Mouse (Mus musculus) gastrocnemius, postnatal 25 days (tissue): ENCODE measurements at regions not wholly inside any gene's neighbourhood (a gene's known extent, or its start where the extent isn't known, plus 50 kb on each side); places are given as distances from the start of the nearest gene placed in this dataset.

Experiments used
- DNase-seq: peaks from one replicate; pipeline ENCODE4 v3.0.0; 2022

GRCm38 (mm10) chr19:15647313-15647712 is 299.8 kb downstream of the Psat1 start:
- no peak for DNase-seq

- DNase-seq: no peak
Measured at GRCm38 (mm10) chr19:15644786-15645185, 302.4 kb downstream of the Psat1 start.

- DNase-seq: no peak
Measured at GRCm38 (mm10) chr19:15617233-15617915, 329.8 kb downstream of the Psat1 start.

GRCm38 (mm10) chr19:15614648-15615561 is 332.2 kb downstream of the Psat1 start:
- DNase-seq: no peak

- DNase-seq: no peak
Measured at GRCm38 (mm10) chr19:15611137-15611758, 335.9 kb downstream of the Psat1 start.

GRCm38 (mm10) chr19:15606440-15606839 is 340.7 kb downstream of the Psat1 start:
- DNase-seq: no peak

GRCm38 (mm10) chr19:15592821-15593220 is 354.3 kb downstream of the Psat1 start:
- DNase-seq: no peak

- DNase-seq: no peak
Measured at GRCm38 (mm10) chr19:15583782-15584693, 363.1 kb downstream of the Psat1 start.

GRCm38 (mm10) chr19:15583106-15583781 is 363.9 kb downstream of the Psat1 start:
- no peak for DNase-seq

- no peak for DNase-seq
Measured at GRCm38 (mm10) chr19:15571204-15571603, 375.9 kb downstream of the Psat1 start.

GRCm38 (mm10) chr19:15561511-15561910 is 385.6 kb downstream of the Psat1 start:
- no peak for DNase-seq

GRCm38 (mm10) chr19:15553953-15554352 is 393.2 kb downstream of the Psat1 start:
- no peak for DNase-seq

GRCm38 (mm10) chr19:15517853-15518252 is 429.3 kb downstream of the Psat1 start:
- no peak for DNase-seq

- no peak for DNase-seq
Measured at GRCm38 (mm10) chr19:15516566-15517305, 430.4 kb downstream of the Psat1 start.

- no peak for DNase-seq
Measured at GRCm38 (mm10) chr19:15513197-15513596, 433.9 kb downstream of the Psat1 start.

- DNase-seq: no peak
Measured at GRCm38 (mm10) chr19:15510395-15510794, 436.7 kb downstream of the Psat1 start.

- no peak for DNase-seq
Measured at GRCm38 (mm10) chr19:15502985-15503354, 444.2 kb downstream of the Psat1 start.

- DNase-seq: no peak
Measured at GRCm38 (mm10) chr19:15502315-15502984, 444.7 kb downstream of the Psat1 start.

- DNase-seq: no peak
Measured at GRCm38 (mm10) chr19:15495532-15495931, 451.6 kb downstream of the Psat1 start.

GRCm38 (mm10) chr19:15487576-15487975 is 459.6 kb downstream of the Psat1 start:
- no peak for DNase-seq
